Mouse (Mus musculus): ENCODE data around the gene H2-Aa.

DNA sequence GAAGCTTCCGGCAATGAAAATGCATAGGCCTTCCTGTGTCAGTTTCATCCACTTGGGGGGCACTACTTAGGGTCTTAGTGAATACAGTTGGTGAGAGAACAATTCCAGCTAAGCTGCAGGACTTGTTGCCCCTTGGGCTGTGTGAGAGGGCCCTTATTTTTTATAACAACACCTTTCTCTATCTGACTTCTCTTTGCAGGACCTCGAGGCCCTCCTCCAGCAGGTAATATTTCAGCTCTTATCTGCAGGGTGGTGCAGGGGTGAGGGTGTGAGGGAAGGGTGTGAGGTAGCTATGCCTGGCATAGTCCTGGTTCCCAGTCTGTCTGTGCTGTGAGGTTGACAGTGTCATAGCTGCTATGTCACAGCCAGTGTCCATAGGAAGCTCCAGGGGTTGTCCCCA, 19.4 kb downstream of the H2-Aa start:
- TF ChIP-seq POLR2A (IDR thresholded peaks at IDR 0.05; ENCODE audit: borderline replicate concordance, control insufficient read depth, low read depth, low read length), result no peak
- no peak for TF ChIP-seq CTCF (IDR thresholded peaks at IDR 0.05; ENCODE audit: control insufficient read depth, insufficient read depth, low read length)
